Mouse (Mus musculus) liver, embryonic 14.5 days (tissue): ENCODE measurements around the gene Vill. TPM values are rescaled to one million over a fixed set of nuclear protein-coding genes. Genes with fewer than 3 reads are reported as not detected.
A peak's percentile ranks its signal among the peaks of the same experiment; 100 is the strongest.

Experiments used
- ATAC-seq: fragments of 200-750 bp; cut with Nextera tagmentation; 2 replicates; pipeline ENCODE4 v1.8.0; 2017; ENCODE audit warnings: moderate number of reproducible peaks, mild to moderate bottlenecking, moderate library complexity; ENCODE audit not compliant: insufficient read depth
- DNase-seq, 3 experiments: peaks; one replicate each; pipeline ENCODE4 v3.0.0-alpha.2; 2012 to 2013; ENCODE audit warnings: low read depth in 3 of 3, low spot score in 3 of 3
- H3K27ac ChIP-seq: fragments of 300-500 bp; sonication (generic); 2 replicates; pipeline ENCODE4 v1.5.1; 2014; ENCODE audit warnings: moderate library complexity, mild to moderate bottlenecking, control low read depth, inconsistent platforms
- H3K27me3 ChIP-seq: fragments of 300-500 bp; sonication (generic); 2 replicates; pipeline ENCODE4 v1.6.1; 2014; ENCODE audit warnings: mild to moderate bottlenecking, low read length, moderate library complexity; ENCODE audit not compliant: control insufficient read depth, insufficient read depth
- H3K36me3 ChIP-seq: fragments of 300-500 bp; sonication (generic); replicated peaks from 2 replicates; pipeline ENCODE4 v1.6.1; 2014; ENCODE audit warnings: low read depth; ENCODE audit not compliant: control insufficient read depth, insufficient read depth
- H3K4me1 ChIP-seq, 2 experiments: fragments of 200-500 bp in 1 of 2; fragments of 300-500 bp in 1 of 2; sonication (generic) in 1 of 2; replicated peaks; 2 replicates each; pipeline ENCODE4 v1.6.1; 2012 to 2014; ENCODE audit warnings: antibody characterized with exemption in 1 of 2, inconsistent platforms in 1 of 2, low read length in 1 of 2; ENCODE audit not compliant: control insufficient read depth in 2 of 2, insufficient read depth in 2 of 2
- H3K4me2 ChIP-seq: fragments of 300-500 bp; sonication (generic); 2 replicates; pipeline ENCODE4 v1.6.1; 2014; ENCODE audit warnings: low read depth, mild to moderate bottlenecking, control low read depth, moderate library complexity
- H3K4me3 ChIP-seq, 2 experiments: fragments of 200-500 bp in 1 of 2; fragments of 300-500 bp in 1 of 2; sonication (generic) in 1 of 2; 2 replicates each; pipeline ENCODE4 v1.5.1; 2012 to 2014; ENCODE audit warnings: low read depth in 2 of 2, low read length in 2 of 2, mild to moderate bottlenecking in 2 of 2, control low read depth in 1 of 2, inconsistent platforms in 1 of 2, moderate library complexity in 1 of 2; ENCODE audit not compliant: insufficient read depth in 1 of 2
- H3K9ac ChIP-seq: fragments of 300-500 bp; sonication (generic); replicated peaks from 2 replicates; pipeline ENCODE4 v1.6.1; 2014; ENCODE audit warnings: mild to moderate bottlenecking, control low read depth, moderate library complexity
- H3K9me3 ChIP-seq: fragments of 300-500 bp; sonication (generic); 2 replicates; pipeline ENCODE4 v1.6.1; 2016; ENCODE audit warnings: low read length, mixed read lengths; ENCODE audit not compliant: control insufficient read depth
- CTCF ChIP-seq: IDR thresholded peaks from 2 replicates; pipeline ENCODE4 v1.5.1; 2016; ENCODE audit warnings: antibody characterized with exemption, low read depth, control low read depth
- EP300 ChIP-seq: IDR thresholded peaks from 2 replicates; pipeline ENCODE4 v1.6.1; 2016; ENCODE audit warnings: antibody characterized with exemption, low read depth
- whole genome bisulfite sequencing: fragments of 180-500 bp; shearing (Covaris S2); extraction: QIAGEN DNeasy Blood & Tissue Kit; methylation state at CpG from one replicate; pipeline ENCODE4 v1.1.7; 2014; ENCODE audit not compliant: insufficient replicate concordance; 5-methylcytosine and 5-hydroxymethylcytosine counted together
- polyA plus RNA-seq, 2 experiments: library from polyadenylated mRNA; depleted of rRNA in 1 of 2; stranded (reverse) in 1 of 2; unstranded in 1 of 2; fragments of >200 nt; fragmentation: Nextera tagmentation in 1 of 2; extraction: Ambion mirVana in 1 of 2; gene quantifications; 2 replicates each; pipeline versions ENCODE4 v1.2.1 to v1.2.3; 2012 to 2014

The Vill gene
- polyA plus RNA-seq, 2 experiments, result 7.4 to 9.7 TPM

DNA sequence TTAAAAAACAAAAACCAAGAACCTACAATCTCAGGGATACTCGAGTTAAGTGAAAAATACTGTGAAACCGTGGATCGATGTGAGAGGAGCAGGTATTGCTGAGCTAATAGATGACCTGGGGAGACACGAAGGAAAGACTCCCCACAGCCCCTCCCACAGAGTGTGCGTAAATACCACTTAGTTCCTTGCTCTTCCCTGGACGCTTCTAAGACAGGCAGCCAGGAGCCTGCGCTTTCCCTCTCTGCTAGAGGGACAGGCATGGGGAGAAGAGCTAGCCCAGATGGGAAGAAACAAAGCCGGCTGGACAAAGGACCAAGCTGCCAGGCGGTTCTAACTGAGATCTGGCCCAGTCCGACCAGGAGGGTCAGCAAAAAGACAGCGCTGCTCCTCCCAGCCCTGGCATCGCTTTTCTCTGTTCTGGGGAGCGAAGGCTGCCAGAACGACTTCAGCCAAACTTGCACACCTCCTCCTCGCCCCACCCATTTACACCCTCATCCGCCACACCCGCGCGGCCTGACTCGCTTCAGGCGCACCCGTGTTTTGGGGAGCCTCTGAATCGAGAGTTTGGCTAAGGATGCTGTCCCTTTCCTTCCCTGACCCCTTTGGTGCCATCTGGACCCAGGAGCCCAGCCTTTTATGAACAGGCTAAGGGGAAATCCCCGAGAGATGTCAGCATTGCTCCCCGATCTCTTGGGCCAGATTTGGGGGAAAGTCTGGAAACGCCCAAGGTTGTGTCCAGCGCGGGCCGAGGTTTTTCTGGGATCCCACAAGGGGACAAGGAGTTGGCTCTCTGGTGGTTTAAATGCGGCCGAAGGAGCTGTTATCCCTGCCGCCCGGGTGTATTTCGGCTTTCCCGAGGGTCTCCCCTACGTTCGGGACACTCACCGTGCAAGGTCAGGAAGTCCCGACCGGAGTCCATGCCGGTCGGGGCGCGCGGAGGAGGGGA lies 40.2 kb downstream of the Vill start:
- Histone ChIP-seq H3K9ac (no peak overlapping the region), H3K4me3 (peak overlapping the region; percentile 18 to 22), H3K4me2 (peak overlapping the region; percentile 50), H3K9me3 (no peaks in the 10 kb centered on the region), H3K27ac (no peak overlapping the region), H3K4me1 (0 out of 4 replicates have a peak, but pooled peaks cover 0 to 3% of the 10 kb centered on the region in 2 experiments), H3K36me3 (no peaks in the 10 kb centered on the region), H3K27me3 (peaks cover 24% of the 10 kb centered on the region)
- no peak for TF ChIP-seq CTCF
- no peak for TF ChIP-seq EP300
- ATAC-seq (no peak), DNase-seq (no peak)
- 3% methylated on average over 45 of the region's 45 CpGs for WGBS

DNA sequence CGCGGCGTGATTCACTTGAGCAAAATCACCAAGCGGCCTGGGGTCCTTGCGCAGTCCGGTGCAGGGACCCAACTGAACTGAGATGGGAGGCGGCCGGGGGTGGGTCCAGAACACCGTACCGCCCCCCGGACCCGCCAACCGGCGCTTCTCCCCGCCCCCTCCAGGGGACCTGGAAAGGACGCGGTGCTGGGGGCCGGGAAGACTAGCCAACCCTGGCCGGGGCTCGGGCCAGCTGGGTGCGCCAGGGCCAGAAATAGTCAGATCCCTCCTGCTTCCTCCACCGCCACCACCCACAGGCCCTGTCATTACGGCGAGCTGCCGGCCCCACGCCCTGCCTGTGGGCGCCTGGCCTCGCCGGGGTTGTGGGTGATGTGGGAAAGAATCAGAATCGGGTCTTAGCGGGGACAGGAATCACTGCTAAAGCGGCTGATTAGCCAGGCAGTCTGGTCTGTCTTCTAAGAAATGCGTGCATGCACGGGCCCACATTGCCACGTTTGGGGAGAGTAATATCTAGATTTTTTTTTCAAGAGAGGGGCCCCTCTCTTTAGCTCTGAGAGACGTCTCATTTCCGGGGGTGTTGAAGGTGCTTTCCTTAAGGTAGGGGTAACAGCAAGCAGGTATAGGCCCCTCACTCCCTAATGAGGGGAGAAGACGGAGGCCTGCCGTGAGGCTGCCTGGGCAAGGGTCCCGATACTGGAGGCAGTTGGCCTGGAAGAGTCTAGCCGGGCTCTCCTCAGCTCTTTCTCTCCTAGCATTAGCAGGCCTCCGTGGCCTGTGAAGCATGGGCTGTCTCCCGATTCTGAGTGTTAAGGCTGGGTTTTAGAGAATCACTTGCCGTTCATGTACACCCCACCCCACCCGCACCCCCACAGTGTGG lies 41.1 kb downstream of the Vill start, which contains the start of gene Plcd1:
Gene Plcd1, minus strand, starts transcription at position 84 of the 877 bp plus-strand sequence.
- no peak for DNase-seq
- Histone ChIP-seq H3K4me2 (peak within 1 kb of the TSS; percentile 50), H3K27ac (no peak within 1 kb of the TSS), H3K4me3 (peak within 1 kb of the TSS; percentile 18 to 22), H3K36me3 (no peaks in the 10 kb centered on the region), H3K27me3 (peaks cover 24% of the 10 kb centered on the region), H3K9ac (no peak within 1 kb of the TSS), H3K4me1 (no peaks in the 10 kb centered on the region), H3K9me3 (no peaks in the 10 kb centered on the region)
- peak; percentile 46; the same call in 1 of the 2 replicates for ATAC-seq
- TF ChIP-seq EP300 (no peak), CTCF (no peak)
- 11% methylated on average over 45 of the region's 45 CpGs for WGBS

DNA sequence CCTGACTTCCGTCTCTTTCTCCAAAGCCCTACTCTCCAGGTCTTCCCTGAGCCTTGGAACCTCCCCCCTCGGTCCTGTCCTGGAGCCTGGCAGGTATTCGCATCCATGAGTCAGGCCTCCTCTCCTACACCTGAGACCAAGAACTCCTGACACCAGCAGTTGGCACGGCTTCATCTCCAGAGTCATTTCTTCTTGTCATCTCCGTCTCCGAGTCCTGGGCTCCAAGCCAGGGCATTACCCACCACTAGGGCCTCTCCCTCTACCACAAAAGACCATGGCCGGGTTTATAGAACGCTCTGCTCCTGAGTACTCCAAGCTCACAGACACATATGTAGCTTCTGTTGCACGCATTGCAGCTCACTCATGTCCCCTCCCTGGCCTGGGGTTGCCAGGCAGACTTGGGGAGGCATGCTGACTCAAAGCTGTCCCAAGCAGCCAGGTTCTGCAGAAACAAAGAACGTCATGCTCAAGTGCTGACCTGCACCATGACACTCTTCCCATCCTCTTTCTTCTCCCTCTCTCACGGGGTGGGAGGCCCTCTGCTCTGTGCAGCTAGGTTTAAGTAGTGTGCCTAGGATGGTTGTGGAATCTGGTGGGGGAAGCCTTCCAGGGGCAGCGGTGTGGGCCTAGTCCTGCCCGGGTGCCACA lies 42.0 kb downstream of the Vill start:
- H3K27ac ChIP-seq, result no peak overlapping the region
- no peak overlapping the region for H3K4me3 ChIP-seq
- no peaks in the 10 kb centered on the region for H3K4me1 ChIP-seq
- peaks cover 24% of the 10 kb centered on the region for H3K27me3 ChIP-seq
- 59% methylated on average over 13 of the region's 13 CpGs for WGBS
- H3K36me3 ChIP-seq, result no peaks in the 10 kb centered on the region
- no peak overlapping the region for H3K9ac ChIP-seq
- no peak for DNase-seq
- no peak overlapping the region for H3K4me2 ChIP-seq
- H3K9me3 ChIP-seq, result no peaks in the 10 kb centered on the region
- ATAC-seq, result no peak
- no peak for TF ChIP-seq CTCF
- no peak for TF ChIP-seq EP300

DNA sequence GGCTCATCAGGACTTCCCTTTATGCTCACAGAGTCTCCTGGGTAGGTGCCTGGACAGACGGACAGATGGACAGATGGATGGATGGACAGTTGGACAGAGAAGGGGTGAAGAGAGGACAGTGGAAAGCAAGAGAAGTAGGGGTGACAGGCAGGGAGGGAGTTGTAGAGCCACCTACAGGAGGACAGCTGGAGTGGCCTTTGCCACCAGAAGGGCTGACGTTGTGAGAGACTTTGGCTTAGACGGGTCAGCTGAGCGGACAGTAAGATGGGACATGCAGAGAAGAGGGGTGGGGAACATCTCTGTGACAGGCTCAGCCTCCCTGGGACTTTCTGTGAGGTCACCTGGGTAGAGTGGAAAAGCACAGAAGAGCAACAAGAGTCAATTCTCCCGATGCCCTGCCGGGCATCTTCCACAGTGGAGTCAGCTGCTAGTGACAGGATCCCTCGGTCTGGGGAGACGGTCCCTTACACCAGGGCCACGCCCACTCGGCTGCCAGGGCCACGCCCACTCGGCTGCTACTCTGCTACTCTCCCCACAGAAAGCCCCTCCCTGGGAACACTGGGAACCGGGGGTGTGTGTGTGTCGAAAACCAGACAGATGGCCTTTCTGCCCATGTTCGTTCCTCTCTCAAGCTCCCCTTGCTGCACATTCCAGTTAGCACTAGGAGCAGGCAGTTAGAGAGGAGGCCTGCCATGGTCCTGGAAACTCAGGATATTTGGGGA lies 47.8 kb downstream of the Vill start:
- 16% methylated on average over 15 of the region's 15 CpGs for WGBS
- H3K27ac ChIP-seq, result no peak overlapping the region
- no peak overlapping the region for H3K4me2 ChIP-seq
- H3K27me3 ChIP-seq, result no peaks in the 10 kb centered on the region; the same call in none of the 2 replicates
- ATAC-seq, result no peak
- no peak overlapping the region for H3K9ac ChIP-seq
- H3K9me3 ChIP-seq, result no peaks in the 10 kb centered on the region
- DNase-seq, result no peak
- H3K36me3 ChIP-seq, result no peaks in the 10 kb centered on the region
- TF ChIP-seq EP300 (no peak), CTCF (0 out of 2 replicates have a peak, but pooled peaks have one; percentile 5)
- H3K4me1 ChIP-seq, result peaks cover 0 to 2% of the 10 kb centered on the region in 2 experiments; a peak in 1 of 4 replicates
- no peak overlapping the region for H3K4me3 ChIP-seq
